Mouse (Mus musculus): Measurements from ENCODE around the gene Aox3. TPM values are rescaled to one million over a fixed set of nuclear protein-coding genes. Genes with fewer than 3 reads are reported as not detected.

The Aox3 gene
- total and polyA plus RNA-seq, 3 experiments, result not detected

- no peak for DNase-seq (ENCODE audit: low read depth, low spot score)
Observed at GRCm38 (mm10) chr1:58072991-58073730, 39.8 kb upstream of the Aox3 start.

GRCm38 (mm10) chr1:58074266-58074665 is 38.7 kb upstream of the Aox3 start:
- Histone ChIP-seq H3K4me3 (ENCODE audit: control insufficient read depth in 1 of 2, insufficient read depth in 1 of 2, low read depth in 2 of 2, low read length in 2 of 2) (no peak overlapping the region), H3K36me3 (ENCODE audit: control insufficient read depth in 1 of 2, insufficient read depth in 2 of 2, low read length in 2 of 2) (no peaks in the 10 kb centered on the region)

More at GRCm38 (mm10) chr1:58072991-58073730, 39.8 kb upstream of the Aox3 start:
- Histone ChIP-seq H3K9me3 (replicated peaks; ENCODE audit: insufficient read depth, low read length) (no peaks in the 10 kb centered on the region), H3K9ac (ENCODE audit: control insufficient read depth, low read depth, low read length, poor library complexity, severe bottlenecking) (no peak overlapping the region), H3K79me2 (ENCODE audit: control insufficient read depth, insufficient read depth, low read length, poor library complexity) (no peaks in the 10 kb centered on the region), H3K27ac (ENCODE audit: control insufficient read depth, low read depth, low read length) (no peak overlapping the region), H3K36me3 (ENCODE audit: control insufficient read depth in 1 of 2, insufficient read depth in 2 of 2, low read length in 2 of 2) (no peaks in the 10 kb centered on the region), H3K4me3 (ENCODE audit: control insufficient read depth in 1 of 2, insufficient read depth in 1 of 2, low read depth in 2 of 2, low read length in 2 of 2) (no peak overlapping the region), H3K27me3 (ENCODE audit: control insufficient read depth in 1 of 2, insufficient read depth in 2 of 2, low read length in 2 of 2) (no peaks in the 10 kb centered on the region), H3K4me1 (ENCODE audit: control insufficient read depth in 1 of 2, insufficient read depth in 2 of 2, low read length in 2 of 2) (no peaks in the 10 kb centered on the region)
- TF ChIP-seq MYC (IDR thresholded peaks at IDR 0.05; ENCODE audit: low read depth, low read length) (no peak), E2F4 (IDR thresholded peaks at IDR 0.05; ENCODE audit: borderline replicate concordance, low read depth, low read length) (no peak), POLR2A (IDR thresholded peaks at IDR 0.05; ENCODE audit: control insufficient read depth in 1 of 2, insufficient read depth in 1 of 2, low read depth in 1 of 2, low read length in 2 of 2, poor library complexity in 1 of 2) (no peak)

GRCm38 (mm10) chr1:58077882-58078281 is 35.0 kb upstream of the Aox3 start:
- Histone ChIP-seq H3K9ac (ENCODE audit: control insufficient read depth, low read depth, low read length, poor library complexity, severe bottlenecking) (no peak overlapping the region), H3K27ac (ENCODE audit: control insufficient read depth, low read depth, low read length) (no peak overlapping the region), H3K36me3 (ENCODE audit: control insufficient read depth in 1 of 2, insufficient read depth in 2 of 2, low read length in 2 of 2) (no peaks in the 10 kb centered on the region), H3K4me1 (ENCODE audit: control insufficient read depth in 1 of 2, insufficient read depth in 2 of 2, low read length in 2 of 2) (no peaks in the 10 kb centered on the region), H3K4me3 (ENCODE audit: control insufficient read depth in 1 of 2, insufficient read depth in 1 of 2, low read depth in 2 of 2, low read length in 2 of 2) (no peak overlapping the region), H3K9me3 (replicated peaks; ENCODE audit: insufficient read depth, low read length) (no peaks in the 10 kb centered on the region), H3K79me2 (ENCODE audit: control insufficient read depth, insufficient read depth, low read length, poor library complexity) (no peaks in the 10 kb centered on the region), H3K27me3 (ENCODE audit: control insufficient read depth in 1 of 2, insufficient read depth in 2 of 2, low read length in 2 of 2) (peaks cover 0 to 2% of the 10 kb centered on the region in 2 experiments; a peak in 1 of 4 replicates)
- TF ChIP-seq HCFC1 (IDR thresholded peaks at IDR 0.05; ENCODE audit: low read depth, low read length) (no peak), MXI1 (IDR thresholded peaks at IDR 0.05; ENCODE audit: low read depth, low read length) (no peak), CTCF (IDR thresholded peaks at IDR 0.05 in 2 of 3, conservative IDR thresholded peaks at IDR 0.05 in 1 of 3; ENCODE audit: control insufficient read depth in 1 of 3, insufficient read depth in 1 of 3, low read depth in 2 of 3, low read length in 3 of 3, poor library complexity in 1 of 3, severe bottlenecking in 1 of 3) (no peak), GABPA (IDR thresholded peaks at IDR 0.05; ENCODE audit: low read depth, low read length) (no peak), BHLHE40 (IDR thresholded peaks at IDR 0.05; ENCODE audit: borderline replicate concordance, low read depth, low read length) (no peak), ZKSCAN1 (IDR thresholded peaks at IDR 0.05; ENCODE audit: low read depth, low read length) (no peak), USF1 (IDR thresholded peaks at IDR 0.05; ENCODE audit: low read depth, low read length) (no peak), MAFK (IDR thresholded peaks at IDR 0.05; ENCODE audit: borderline replicate concordance, low read depth, low read length) (no peak), ZNF384 (IDR thresholded peaks at IDR 0.05; ENCODE audit: low read depth, low read length) (no peak), TBP (IDR thresholded peaks at IDR 0.05; ENCODE audit: low read depth, low read length) (no peak), MAX (IDR thresholded peaks at IDR 0.05; ENCODE audit: low read length) (no peak)
- no peak for DNase-seq (ENCODE audit: low read depth, low spot score)

More at GRCm38 (mm10) chr1:58074266-58074665, 38.7 kb upstream of the Aox3 start:
- Histone ChIP-seq H3K9me3 (replicated peaks; ENCODE audit: insufficient read depth, low read length) (no peaks in the 10 kb centered on the region), H3K27me3 (ENCODE audit: control insufficient read depth in 1 of 2, insufficient read depth in 2 of 2, low read length in 2 of 2) (no peaks in the 10 kb centered on the region), H3K9ac (ENCODE audit: control insufficient read depth, low read depth, low read length, poor library complexity, severe bottlenecking) (no peak overlapping the region), H3K79me2 (ENCODE audit: control insufficient read depth, insufficient read depth, low read length, poor library complexity) (no peaks in the 10 kb centered on the region), H3K4me1 (ENCODE audit: control insufficient read depth in 1 of 2, insufficient read depth in 2 of 2, low read length in 2 of 2) (no peaks in the 10 kb centered on the region), H3K27ac (ENCODE audit: control insufficient read depth, low read depth, low read length) (no peak overlapping the region)
- TF ChIP-seq KAT2A (conservative IDR thresholded peaks at IDR 0.05; ENCODE audit: low read depth, low read length) (no peak), CHD1 (IDR thresholded peaks at IDR 0.05; ENCODE audit: low read depth, low read length) (no peak), MYB (IDR thresholded peaks at IDR 0.05; ENCODE audit: low read depth, low read length) (no peak), NELFE (IDR thresholded peaks at IDR 0.05; ENCODE audit: low read depth, low read length) (no peak), CHD2 (IDR thresholded peaks at IDR 0.05; ENCODE audit: low read length) (no peak), TBP (IDR thresholded peaks at IDR 0.05; ENCODE audit: low read depth, low read length) (no peak), SIN3A (IDR thresholded peaks at IDR 0.05; ENCODE audit: low read length) (no peak)
- DNase-seq (ENCODE audit: low read depth, low spot score), result no peak

Measured in MEL (cell line).